Mouse (Mus musculus) MEL (cell line): Measurements from ENCODE around the gene Abcc8.

Experiments
- BHLHE40 ChIP-seq: IDR thresholded peaks from 2 replicates; pipeline ENCODE4 v1.6.1; 2012; ENCODE audit warnings: low read depth, mild to moderate bottlenecking, inconsistent platforms, low read length, improper control_type of control experiment, borderline replicate concordance
- CTCF ChIP-seq, 3 experiments: IDR thresholded peaks in 2 of 3; conservative IDR thresholded peaks in 1 of 3; 2 replicates each; pipeline ENCODE4 v1.5.1; 2011 to 2012; ENCODE audit warnings: low read length in 3 of 3, low read depth in 2 of 3, mild to moderate bottlenecking in 2 of 3, improper control_type of control experiment in 1 of 3, inconsistent platforms in 1 of 3, mixed read lengths in 1 of 3, moderate library complexity in 1 of 3; ENCODE audit not compliant: control insufficient read depth in 1 of 3, insufficient read depth in 1 of 3, poor library complexity in 1 of 3, severe bottlenecking in 1 of 3
- HCFC1 ChIP-seq: IDR thresholded peaks from 2 replicates; pipeline ENCODE4 v1.6.1; 2012; ENCODE audit warnings: low read depth, mild to moderate bottlenecking, inconsistent platforms, low read length, improper control_type of control experiment, moderate library complexity
- MAFK ChIP-seq: IDR thresholded peaks from 2 replicates; pipeline ENCODE4 v1.6.1; 2011; ENCODE audit warnings: low read depth, mild to moderate bottlenecking, low read length, improper control_type of control experiment, borderline replicate concordance
- TBP ChIP-seq: IDR thresholded peaks from 2 replicates; pipeline ENCODE4 v1.8.0; 2011; ENCODE audit warnings: low read depth, low read length, improper control_type of control experiment

DNA sequence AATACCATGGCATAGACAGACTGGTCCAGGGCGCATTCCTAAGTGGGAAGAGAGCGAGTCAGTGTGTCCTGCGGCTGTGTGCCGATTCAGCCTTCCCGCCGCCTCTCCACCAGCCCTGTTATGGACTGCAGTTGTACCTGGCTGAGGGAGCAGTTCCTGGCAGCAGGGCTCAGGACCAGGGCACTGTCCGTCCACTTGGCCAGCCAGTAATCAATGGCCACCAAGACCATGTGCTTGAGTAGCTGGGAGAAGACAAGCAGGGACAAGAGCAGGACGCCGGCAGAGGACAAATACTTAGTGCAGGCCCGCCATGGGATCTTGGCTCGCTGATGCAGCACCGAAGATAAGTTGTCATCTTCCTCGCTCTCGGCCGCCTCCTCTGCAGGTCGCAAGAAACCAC lies 62.8 kb downstream of the Abcc8 start:
- TF ChIP-seq HCFC1: no peak
- TF ChIP-seq MAFK: no peak
- TF ChIP-seq TBP: no peak
- TF ChIP-seq CTCF (IDR thresholded peaks at IDR 0.05 in 2 of 3, conservative IDR thresholded peaks at IDR 0.05 in 1 of 3; ENCODE audit: control insufficient read depth in 1 of 3, insufficient read depth in 1 of 3, low read depth in 2 of 3, low read length in 3 of 3, poor library complexity in 1 of 3, severe bottlenecking in 1 of 3): no peak
- TF ChIP-seq BHLHE40: no peak
